Comparison of ENCODE assay signal across 7 mouse cellular contexts in the genomic region with DNA sequence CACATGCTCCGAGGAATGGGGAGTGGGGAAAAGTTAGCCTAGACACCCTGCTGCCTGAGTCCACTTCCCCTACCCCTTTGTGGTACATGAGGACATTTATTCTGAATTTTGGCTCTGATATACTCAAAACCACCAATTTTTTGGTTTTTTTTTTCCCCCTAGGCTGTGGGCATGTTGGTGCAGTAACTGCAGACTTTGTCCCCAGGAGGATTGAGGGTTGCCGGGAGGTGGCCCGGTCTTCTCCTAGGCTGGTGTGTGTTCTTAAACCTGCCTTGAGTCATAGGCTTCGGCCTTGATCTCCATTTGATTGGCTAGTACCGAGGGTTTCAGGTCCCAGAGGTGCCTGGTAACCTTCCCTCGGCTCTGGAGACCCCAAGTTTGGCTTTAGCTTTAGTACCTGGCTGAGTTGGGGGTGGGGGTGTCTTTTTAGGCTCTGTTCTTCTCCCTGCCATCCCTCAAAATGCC. TPM values are rescaled to one million over a fixed set of nuclear protein-coding genes. Genes with fewer than 3 reads are reported as not detected.
DNase-seq lines count a peak whose midpoint lies in the region; ATAC-seq and TF ChIP-seq lines count a peak whose summit lies in the region.

No protein-coding gene starts in this region.

- H3K4me3 ChIP-seq in thymus, adult 2 months (ENCODE audit: control insufficient read depth, insufficient read depth, low read length) = peak overlapping the region; percentile 99
- H3K4me3 ChIP-seq in forebrain, embryonic 11.5 days (ENCODE audit: low read depth, low read length) = peak overlapping the region; percentile 95
- H3K4me3 ChIP-seq in limb, embryonic 11.5 days (ENCODE audit: low read depth, low read length) = peak overlapping the region; percentile 93
- peak overlapping the region; percentile 91 for H3K4me3 ChIP-seq in stomach, embryonic 15.5 days (replicated peaks)

- H3K27ac ChIP-seq in thymus, adult 2 months (ENCODE audit: control insufficient read depth, insufficient read depth, low read length) = peak overlapping the region; percentile 83
- peak overlapping the region; percentile 66 for H3K27ac ChIP-seq in forebrain, embryonic 11.5 days (ENCODE audit: low read depth, low read length)
- H3K27ac ChIP-seq in limb, embryonic 11.5 days (replicated peaks; ENCODE audit: low read depth, low read length) = 0 out of 2 replicates have a peak overlapping the region, but pooled peaks have one; percentile 0
- peak overlapping the region; percentile 90 for H3K27ac ChIP-seq in stomach, embryonic 15.5 days

- H3K9me3 ChIP-seq in forebrain, embryonic 11.5 days (ENCODE audit: control insufficient read depth, low read length) = no peaks in the 10 kb centered on the region
- no peaks in the 10 kb centered on the region for H3K9me3 ChIP-seq in limb, embryonic 11.5 days (ENCODE audit: control insufficient read depth, low read length)
- no peaks in the 10 kb centered on the region for H3K9me3 ChIP-seq in stomach, embryonic 15.5 days

- no peak for TF ChIP-seq CTCF in thymus, adult 2 months (IDR thresholded peaks at IDR 0.05; ENCODE audit: borderline replicate concordance, control insufficient read depth, extremely low read depth, insufficient read depth, low read length, poor library complexity)

- ATAC-seq in forebrain, embryonic 11.5 days (replicated peaks; ENCODE audit: low FRiP score) = no peak
- no peak for ATAC-seq in limb, embryonic 11.5 days (ENCODE audit: insufficient number of reproducible peaks, low FRiP score, low TSS enrichment, low read depth)
- no peak for ATAC-seq in stomach, embryonic 15.5 days (ENCODE audit: insufficient read depth, low FRiP score, low read depth)

- no peak for TF ChIP-seq POLR2A in thymus, adult 2 months (IDR thresholded peaks at IDR 0.05; ENCODE audit: control insufficient read depth, extremely low read depth, insufficient read depth, low read length, poor library complexity)

- H3K9ac ChIP-seq in forebrain, embryonic 11.5 days (ENCODE audit: low read length) = peak overlapping the region; percentile 95
- H3K9ac ChIP-seq in limb, embryonic 11.5 days (ENCODE audit: low read length) = peak overlapping the region; percentile 18; the same call in 1 of the 2 replicates
- H3K9ac ChIP-seq in stomach, embryonic 15.5 days = peak overlapping the region; percentile 48; the same call in 1 of the 2 replicates

- no peaks in the 10 kb centered on the region for H3K36me3 ChIP-seq in thymus, adult 2 months (ENCODE audit: control insufficient read depth, insufficient read depth, low read length)
- H3K36me3 ChIP-seq in forebrain, embryonic 11.5 days (ENCODE audit: control insufficient read depth, insufficient read depth, low read length) = no peaks in the 10 kb centered on the region
- H3K36me3 ChIP-seq in limb, embryonic 11.5 days (ENCODE audit: control insufficient read depth, insufficient read depth, low read length) = no peaks in the 10 kb centered on the region
- H3K36me3 ChIP-seq in stomach, embryonic 15.5 days = no peaks in the 10 kb centered on the region

- H3K4me1 ChIP-seq in thymus, adult 2 months (replicated peaks; ENCODE audit: control insufficient read depth, insufficient read depth, low read length) = peaks cover 51% of the 10 kb centered on the region
- H3K4me1 ChIP-seq in forebrain, embryonic 11.5 days (replicated peaks; ENCODE audit: control insufficient read depth, insufficient read depth, low read length) = peaks cover 34% of the 10 kb centered on the region; the same call in 1 of the 2 replicates
- peaks cover 30% of the 10 kb centered on the region for H3K4me1 ChIP-seq in limb, embryonic 11.5 days (ENCODE audit: control insufficient read depth, insufficient read depth, low read length)
- H3K4me1 ChIP-seq in stomach, embryonic 15.5 days = peaks cover 48% of the 10 kb centered on the region

- no peaks in the 10 kb centered on the region for H3K27me3 ChIP-seq in thymus, adult 2 months (ENCODE audit: control insufficient read depth, insufficient read depth, low read length)
- no peaks in the 10 kb centered on the region for H3K27me3 ChIP-seq in forebrain, embryonic 11.5 days (ENCODE audit: control insufficient read depth, insufficient read depth, low read length)
- H3K27me3 ChIP-seq in limb, embryonic 11.5 days (ENCODE audit: control insufficient read depth, insufficient read depth, low read length) = no peaks in the 10 kb centered on the region
- H3K27me3 ChIP-seq in stomach, embryonic 15.5 days (replicated peaks) = no peaks in the 10 kb centered on the region

- H3K4me2 ChIP-seq in forebrain, embryonic 11.5 days (ENCODE audit: low read depth, low read length, severe bottlenecking) = peak overlapping the region; percentile 91
- peak overlapping the region; percentile 92 for H3K4me2 ChIP-seq in limb, embryonic 11.5 days (ENCODE audit: low read depth, severe bottlenecking)
- H3K4me2 ChIP-seq in stomach, embryonic 15.5 days = peak overlapping the region; percentile 89

- peak; percentile 19 for DNase-seq in thymus, adult 2 months
- DNase-seq in thymus, postnatal 14 days = no peak
- DNase-seq in forebrain, embryonic 11.5 days (ENCODE audit: low spot score) = no peak
- DNase-seq in limb, embryonic 11.5 days (ENCODE audit: low spot score) = no peak
- no peak for DNase-seq in urinary bladder, adult 18-20 months (ENCODE audit: low spot score in 2 of 2)
- no peak for DNase-seq in layer of hippocampus, adult 11-12 months (ENCODE audit: low spot score)

- 3% methylated on average over 6 of the region's 6 CpGs for WGBS in thymus, adult 2 months
- WGBS in forebrain, embryonic 11.5 days = 67% methylated on average over 6 of the region's 6 CpGs
- WGBS in limb, embryonic 11.5 days = 60% methylated on average over 6 of the region's 6 CpGs
- WGBS in stomach, embryonic 15.5 days = 28% methylated on average over 6 of the region's 6 CpGs

RNA-seq across cellular contexts. Expression of gene Cmip, which starts 1.7 kb away (rescaled TPM):
- polyA plus RNA-seq in thymus, adult 2 months (2012; rRNA removed) = 103 and 134 TPM in 2 replicates
- polyA plus RNA-seq in forebrain, embryonic 11.5 days (2014; fragmentation: Nextera tagmentation; extraction: Ambion mirVana) = 30.5 and 32.1 TPM in 2 replicates
- polyA plus RNA-seq in limb, embryonic 11.5 days (2014; fragmentation: Nextera tagmentation; extraction: Ambion mirVana) = 14.3 and 20.1 TPM in 2 replicates
- 31.8 and 32.1 TPM in 2 replicates for polyA plus RNA-seq in stomach, embryonic 15.5 days (2015; fragmentation: Nextera tagmentation; extraction: Ambion mirVana)

Comparison
In these comparisons a context has a peak if more than half of its experiments do, and no peak if none do; other contexts are left out.
1. H3K27ac ChIP-seq: peak in every context shown above with its lines; median percentile 90 in stomach, embryonic 15.5 days; 83 in thymus, adult 2 months; 66 in forebrain, embryonic 11.5 days; 0 in limb, embryonic 11.5 days.
2. H3K9ac ChIP-seq: peak in every context shown above with its lines; median percentile 95 in forebrain, embryonic 11.5 days; 48 in stomach, embryonic 15.5 days; 18 in limb, embryonic 11.5 days.